Mouse (Mus musculus) embryonic facial prominence, embryonic 12.5 days (tissue): ENCODE results near the gene Unc79. TPM values are rescaled to one million over a fixed set of nuclear protein-coding genes. Genes with fewer than 3 reads are reported as not detected.

Experiments
- ATAC-seq: fragments of 200-750 bp; cut with Nextera tagmentation; 2 replicates; pipeline ENCODE4 v1.8.0; 2017; ENCODE audit not compliant: insufficient number of reproducible peaks, insufficient read depth, low FRiP score, low TSS enrichment
- H3K27ac ChIP-seq: fragments of 300-500 bp; sonication (generic); 2 replicates; pipeline ENCODE4 v1.5.1; 2016; ENCODE audit warnings: mild to moderate bottlenecking
- H3K27me3 ChIP-seq: fragments of 300-500 bp; sonication (generic); 2 replicates; pipeline ENCODE4 v1.6.1; 2016; ENCODE audit warnings: mild to moderate bottlenecking, moderate library complexity
- H3K36me3 ChIP-seq: fragments of 300-500 bp; sonication (generic); 2 replicates; pipeline ENCODE4 v1.6.1; 2016; ENCODE audit warnings: mild to moderate bottlenecking
- H3K4me1 ChIP-seq: fragments of 300-500 bp; sonication (generic); 2 replicates; pipeline ENCODE4 v1.6.1; 2016
- H3K4me2 ChIP-seq: fragments of 300-500 bp; sonication (generic); replicated peaks from 2 replicates; pipeline ENCODE4 v1.6.1; 2016; ENCODE audit warnings: mild to moderate bottlenecking, moderate library complexity
- H3K4me3 ChIP-seq: fragments of 300-500 bp; sonication (generic); 2 replicates; pipeline ENCODE4 v1.5.1; 2016; ENCODE audit warnings: mild to moderate bottlenecking
- H3K9ac ChIP-seq: fragments of 300-500 bp; sonication (generic); 2 replicates; pipeline ENCODE4 v1.6.1; 2016; ENCODE audit warnings: mild to moderate bottlenecking, moderate library complexity
- H3K9me3 ChIP-seq: fragments of 300-500 bp; sonication (generic); 2 replicates; pipeline ENCODE4 v1.6.1; 2016; ENCODE audit warnings: mild to moderate bottlenecking, moderate library complexity
- WGBS: fragments of 180-500 bp; shearing (Covaris S2); methylation state at CpG from one replicate; pipeline ENCODE4 v1.1.7; 2016; 5-methylcytosine and 5-hydroxymethylcytosine counted together
- polyA plus RNA-seq: library from polyadenylated mRNA; unstranded; fragments of >200 nt; fragmentation: Nextera tagmentation; extraction: Ambion mirVana; gene quantifications from 2 replicates; pipeline ENCODE4 v1.2.1, GENCODE M21; 2016

The Unc79 gene
- polyA plus RNA-seq, 1 experiment from 2014 or later, result 0.36 TPM

DNA sequence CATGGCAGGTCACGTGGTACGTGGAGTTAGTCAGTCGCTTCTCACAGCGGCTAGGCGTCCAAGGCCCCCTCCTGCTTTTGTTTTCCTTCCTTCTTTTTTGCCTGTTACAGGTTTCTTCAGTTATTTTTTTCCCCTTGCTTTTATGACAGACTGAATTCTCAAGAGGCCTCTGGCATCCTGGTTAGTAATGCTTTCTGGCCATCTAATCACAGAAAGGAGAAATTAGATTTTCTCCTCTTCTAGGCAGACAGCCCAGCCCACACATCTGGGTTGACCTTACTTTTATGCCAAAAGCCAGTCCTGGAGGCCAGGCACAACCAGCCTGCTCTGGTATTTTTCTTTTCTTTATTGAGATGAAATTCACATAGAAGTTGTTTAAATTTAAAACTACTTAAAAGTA is 94.1 kb downstream of the Unc79 start:
- H3K27ac ChIP-seq, result no peak overlapping the region
- H3K4me1 ChIP-seq, result no peaks in the 10 kb centered on the region
- 84% methylated on average over 5 of the region's 5 CpGs for WGBS
- ATAC-seq, result no peak
- no peak overlapping the region for H3K4me2 ChIP-seq
- H3K9me3 ChIP-seq, result no peaks in the 10 kb centered on the region
- no peaks in the 10 kb centered on the region for H3K36me3 ChIP-seq
- H3K27me3 ChIP-seq, result no peaks in the 10 kb centered on the region
- H3K4me3 ChIP-seq, result no peak overlapping the region
- H3K9ac ChIP-seq, result no peak overlapping the region

DNA sequence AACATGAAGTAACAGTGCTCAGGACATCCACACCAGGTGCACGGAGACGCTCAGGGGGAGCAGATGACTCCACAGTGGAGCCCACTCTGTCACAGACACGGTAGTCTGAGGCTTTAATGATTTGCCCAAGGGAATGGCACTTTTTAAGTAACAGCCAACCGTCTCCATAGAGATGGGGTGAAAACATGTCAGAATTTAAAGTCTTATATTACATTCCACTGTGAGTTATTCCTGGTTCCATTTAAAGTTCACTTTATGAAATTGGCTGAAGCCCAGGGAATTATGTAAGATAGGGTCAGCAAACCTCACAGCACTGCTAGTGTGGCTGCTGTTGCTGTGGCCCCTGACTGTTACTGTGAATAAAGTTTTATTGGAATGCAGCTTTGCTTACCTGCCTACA is 95.8 kb downstream of the Unc79 start:
- H3K27ac ChIP-seq, result no peak overlapping the region
- no peak for ATAC-seq
- 27% methylated on average over 4 of the region's 4 CpGs for WGBS
- no peak overlapping the region for H3K4me3 ChIP-seq
- H3K36me3 ChIP-seq, result no peaks in the 10 kb centered on the region
- H3K27me3 ChIP-seq, result no peaks in the 10 kb centered on the region
- no peaks in the 10 kb centered on the region for H3K4me1 ChIP-seq
- H3K9ac ChIP-seq, result no peak overlapping the region
- no peaks in the 10 kb centered on the region for H3K9me3 ChIP-seq
- no peak overlapping the region for H3K4me2 ChIP-seq

DNA sequence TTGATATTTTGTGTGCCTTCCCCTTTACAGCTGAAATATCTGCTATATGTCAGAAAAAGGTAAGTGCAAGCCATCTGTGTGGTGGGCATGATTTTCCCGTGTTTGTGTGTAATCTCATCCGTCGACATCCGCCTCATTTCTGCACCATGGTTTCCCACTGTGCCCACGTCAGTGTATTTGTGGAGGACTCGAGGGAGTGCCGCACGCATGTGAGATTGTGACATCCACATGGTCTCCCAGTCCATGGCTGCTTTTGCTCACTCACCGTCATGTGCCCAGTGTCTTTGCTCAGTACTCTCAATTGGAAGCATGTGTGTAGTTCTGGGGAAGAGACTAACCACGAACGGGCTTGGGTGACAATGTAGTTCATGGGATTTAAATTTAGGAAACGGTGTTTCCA is 101.2 kb downstream of the Unc79 start:
- WGBS, result 83% methylated on average over 12 of the region's 12 CpGs
- no peak overlapping the region for H3K9ac ChIP-seq
- H3K4me1 ChIP-seq, result no peaks in the 10 kb centered on the region
- no peaks in the 10 kb centered on the region for H3K27me3 ChIP-seq
- no peak overlapping the region for H3K4me3 ChIP-seq
- H3K27ac ChIP-seq, result no peak overlapping the region
- no peak for ATAC-seq
- no peaks in the 10 kb centered on the region for H3K9me3 ChIP-seq
- no peak overlapping the region for H3K4me2 ChIP-seq
- H3K36me3 ChIP-seq, result no peaks in the 10 kb centered on the region

DNA sequence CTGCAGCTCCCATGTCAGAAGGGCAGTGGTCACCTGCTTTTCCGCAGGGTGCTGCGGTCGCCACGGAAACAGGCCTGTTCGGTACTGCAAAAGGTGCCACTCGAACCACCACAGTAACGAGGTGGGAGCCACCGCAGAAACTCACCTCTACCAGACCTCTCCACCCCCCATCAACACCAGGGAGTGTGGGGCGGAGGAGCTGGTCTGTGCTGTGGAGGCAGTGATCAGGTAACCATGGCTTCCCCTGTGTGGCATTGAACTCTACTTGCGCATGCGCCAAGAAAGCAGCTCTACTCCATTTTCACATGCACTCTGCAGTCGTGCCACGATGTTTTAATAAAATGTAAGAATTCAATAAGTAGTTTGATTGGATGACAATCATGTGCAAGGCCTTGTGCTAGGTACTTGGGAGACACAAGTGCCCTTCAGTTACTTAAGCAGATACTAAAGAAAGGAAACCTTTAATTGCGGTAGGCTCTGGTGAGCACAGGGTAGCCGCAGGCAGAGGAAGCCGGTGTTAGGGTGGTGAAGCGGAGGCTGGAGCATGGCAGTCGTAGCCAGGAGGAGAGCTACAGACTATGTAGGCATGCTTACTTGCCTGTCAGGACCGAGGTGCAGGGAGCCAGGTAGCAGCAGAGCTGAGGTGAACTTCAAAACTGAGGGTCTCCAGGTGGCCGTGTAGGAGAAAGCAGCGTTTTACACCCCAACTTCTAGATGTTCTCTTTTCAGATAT is 110.8 kb downstream of the Unc79 start:
- Histone ChIP-seq H3K27ac (no peak overlapping the region), H3K4me2 (no peak overlapping the region), H3K9ac (no peak overlapping the region), H3K27me3 (no peaks in the 10 kb centered on the region), H3K4me1 (no peaks in the 10 kb centered on the region), H3K9me3 (no peaks in the 10 kb centered on the region), H3K4me3 (no peak overlapping the region), H3K36me3 (no peaks in the 10 kb centered on the region)
- WGBS, result 81% methylated on average over 21 of the region's 21 CpGs
- no peak for ATAC-seq

DNA sequence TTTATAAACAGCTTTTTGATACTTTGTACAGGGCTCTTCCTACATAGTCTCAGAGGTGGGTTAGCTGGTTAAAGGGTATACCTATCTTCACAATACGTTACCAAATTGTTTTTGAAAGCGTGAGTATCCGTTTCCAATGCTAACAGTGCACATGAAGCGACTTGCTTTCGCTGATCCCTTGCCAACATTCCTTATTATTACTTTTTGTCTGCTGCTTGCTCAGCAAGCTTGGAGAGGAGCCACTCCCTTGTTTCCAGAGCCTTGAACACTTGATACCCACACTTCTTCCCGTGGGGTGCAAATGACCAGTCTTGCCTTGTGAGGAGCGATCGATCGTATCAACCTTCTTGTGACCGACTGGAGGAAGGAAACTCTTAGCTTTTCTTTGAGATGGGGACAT is 112.1 kb downstream of the Unc79 start:
- Histone ChIP-seq H3K9ac (no peak overlapping the region), H3K4me2 (no peak overlapping the region), H3K9me3 (no peaks in the 10 kb centered on the region), H3K27me3 (no peaks in the 10 kb centered on the region), H3K36me3 (no peaks in the 10 kb centered on the region), H3K4me3 (no peak overlapping the region), H3K27ac (no peak overlapping the region), H3K4me1 (no peaks in the 10 kb centered on the region)
- WGBS, result 83% methylated on average over 10 of the region's 10 CpGs
- ATAC-seq, result no peak

DNA sequence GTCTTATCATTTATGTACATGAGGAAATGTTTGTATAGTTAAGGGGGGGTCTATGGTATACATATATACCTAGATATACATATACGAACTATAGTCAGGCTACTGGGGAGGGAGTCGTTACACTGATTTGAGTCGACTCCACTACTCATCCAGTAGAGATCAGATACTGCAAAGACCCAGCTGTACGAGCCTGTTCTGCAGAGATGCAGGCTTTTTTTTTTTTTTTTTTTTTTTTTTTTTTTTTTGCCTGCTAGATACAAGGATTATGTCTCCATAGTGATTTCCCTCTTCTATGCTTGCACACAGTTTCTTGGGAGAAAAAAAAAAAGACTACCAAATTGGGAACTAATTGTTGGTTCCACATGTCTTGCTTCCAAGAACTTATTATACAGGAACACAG is 113.5 kb downstream of the Unc79 start:
- no peak overlapping the region for H3K4me3 ChIP-seq
- H3K9ac ChIP-seq, result no peak overlapping the region
- no peak overlapping the region for H3K27ac ChIP-seq
- no peak overlapping the region for H3K4me2 ChIP-seq
- H3K9me3 ChIP-seq, result no peaks in the 10 kb centered on the region
- ATAC-seq, result no peak
- WGBS, result 67% methylated on average over 4 of the region's 4 CpGs
- H3K4me1 ChIP-seq, result no peaks in the 10 kb centered on the region
- H3K36me3 ChIP-seq, result no peaks in the 10 kb centered on the region
- no peaks in the 10 kb centered on the region for H3K27me3 ChIP-seq

DNA sequence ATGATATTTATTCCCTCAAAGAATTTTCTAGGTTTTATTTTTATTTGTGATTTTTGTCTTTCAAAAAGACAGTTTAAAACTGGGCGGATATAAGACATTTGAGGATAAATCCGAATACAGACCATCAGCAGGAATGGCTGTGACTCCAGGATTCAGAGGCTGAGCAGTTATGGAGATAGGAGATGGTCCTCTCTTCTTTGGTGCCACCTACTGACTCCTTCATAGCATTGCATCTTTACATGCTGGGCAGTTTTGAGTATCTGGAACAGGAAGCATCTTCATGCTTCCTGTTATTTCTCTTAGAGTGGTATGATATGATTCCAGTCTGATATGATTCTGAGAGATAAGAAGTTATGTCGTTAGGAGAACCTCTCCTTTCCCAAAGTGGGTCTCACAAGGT is 116.3 kb downstream of the Unc79 start:
- 15% methylated on average over 3 of the region's 3 CpGs for WGBS
- Histone ChIP-seq H3K4me1 (no peaks in the 10 kb centered on the region), H3K4me2 (no peak overlapping the region), H3K36me3 (no peaks in the 10 kb centered on the region), H3K27me3 (no peaks in the 10 kb centered on the region), H3K4me3 (no peak overlapping the region), H3K27ac (no peak overlapping the region), H3K9me3 (no peaks in the 10 kb centered on the region), H3K9ac (no peak overlapping the region)
- no peak for ATAC-seq

DNA sequence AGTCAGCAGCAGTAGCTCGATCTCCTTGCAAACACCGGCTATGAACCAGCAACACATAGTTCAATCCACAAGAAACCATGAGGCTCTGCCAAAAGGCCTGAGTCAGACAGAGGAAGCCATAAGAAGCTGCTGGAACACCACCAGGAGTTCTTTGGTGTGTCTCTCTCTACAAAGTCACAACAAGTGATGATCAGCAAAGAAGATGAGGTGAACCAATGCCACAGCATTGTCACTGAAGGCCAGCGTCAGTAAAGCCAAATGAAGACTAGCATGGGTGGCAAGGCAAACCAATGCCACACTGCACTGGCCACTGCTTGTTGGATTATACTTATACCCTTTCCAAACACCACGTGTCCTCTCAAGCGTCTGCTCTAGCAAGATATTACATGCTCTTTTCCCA is 119.5 kb downstream of the Unc79 start:
- H3K4me1 ChIP-seq, result no peaks in the 10 kb centered on the region
- no peak overlapping the region for H3K27ac ChIP-seq
- no peak overlapping the region for H3K9ac ChIP-seq
- 90% methylated on average over 5 of the region's 5 CpGs for WGBS
- H3K9me3 ChIP-seq, result no peaks in the 10 kb centered on the region
- ATAC-seq, result no peak
- H3K4me3 ChIP-seq, result no peak overlapping the region
- H3K4me2 ChIP-seq, result no peak overlapping the region
- no peaks in the 10 kb centered on the region for H3K27me3 ChIP-seq
- no peaks in the 10 kb centered on the region for H3K36me3 ChIP-seq

DNA sequence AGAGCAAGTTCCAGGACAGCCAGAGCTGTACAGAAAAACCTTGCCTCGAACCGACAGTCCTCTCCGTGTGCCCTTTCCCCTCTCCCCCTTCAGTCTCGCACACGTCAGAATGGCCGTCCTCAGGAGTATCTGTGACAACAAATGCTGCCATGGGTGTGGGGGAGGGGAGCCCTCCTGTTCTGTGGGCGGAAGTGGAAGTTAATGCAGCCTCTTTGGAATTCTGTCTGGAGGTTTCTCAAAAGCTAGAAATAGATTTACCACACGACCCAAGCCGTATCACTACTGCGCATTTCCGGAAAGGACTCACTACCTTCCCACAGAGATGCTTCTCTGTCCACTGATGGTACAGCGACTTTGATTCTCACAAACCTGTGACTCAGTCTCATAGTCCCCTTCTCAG is 120.9 kb downstream of the Unc79 start:
- H3K4me1 ChIP-seq, result no peaks in the 10 kb centered on the region
- WGBS, result 58% methylated on average over 12 of the region's 12 CpGs
- no peak for ATAC-seq
- no peaks in the 10 kb centered on the region for H3K36me3 ChIP-seq
- H3K4me2 ChIP-seq, result no peak overlapping the region
- no peak overlapping the region for H3K9ac ChIP-seq
- no peaks in the 10 kb centered on the region for H3K27me3 ChIP-seq
- H3K27ac ChIP-seq, result no peak overlapping the region
- H3K9me3 ChIP-seq, result no peaks in the 10 kb centered on the region
- H3K4me3 ChIP-seq, result no peak overlapping the region

DNA sequence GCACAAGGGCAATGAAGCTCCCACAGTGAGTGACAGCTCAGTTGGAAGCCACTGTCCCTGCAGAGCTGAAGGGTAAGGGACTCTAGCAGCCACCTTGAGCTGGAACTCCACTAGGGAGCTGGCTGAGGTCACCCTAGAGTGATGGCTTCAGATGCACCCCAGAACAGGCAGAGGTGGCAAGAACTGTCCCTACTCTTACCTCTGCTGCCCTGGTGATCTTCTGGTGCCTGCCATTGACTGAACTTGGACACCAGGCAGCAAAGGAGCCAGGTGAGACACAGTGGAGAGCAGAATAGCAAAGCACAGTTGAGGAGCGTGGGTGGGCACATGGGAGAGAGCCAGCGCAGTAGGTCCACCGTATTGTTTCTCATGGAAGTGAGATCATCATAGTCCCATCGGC is 125.3 kb downstream of the Unc79 start:
- no peak for ATAC-seq
- H3K9me3 ChIP-seq, result no peaks in the 10 kb centered on the region
- no peak overlapping the region for H3K4me2 ChIP-seq
- no peaks in the 10 kb centered on the region for H3K36me3 ChIP-seq
- H3K27ac ChIP-seq, result no peak overlapping the region
- H3K9ac ChIP-seq, result no peak overlapping the region
- 94% methylated on average over 4 of the region's 4 CpGs for WGBS
- H3K4me1 ChIP-seq, result no peaks in the 10 kb centered on the region
- no peak overlapping the region for H3K4me3 ChIP-seq
- no peaks in the 10 kb centered on the region for H3K27me3 ChIP-seq

DNA sequence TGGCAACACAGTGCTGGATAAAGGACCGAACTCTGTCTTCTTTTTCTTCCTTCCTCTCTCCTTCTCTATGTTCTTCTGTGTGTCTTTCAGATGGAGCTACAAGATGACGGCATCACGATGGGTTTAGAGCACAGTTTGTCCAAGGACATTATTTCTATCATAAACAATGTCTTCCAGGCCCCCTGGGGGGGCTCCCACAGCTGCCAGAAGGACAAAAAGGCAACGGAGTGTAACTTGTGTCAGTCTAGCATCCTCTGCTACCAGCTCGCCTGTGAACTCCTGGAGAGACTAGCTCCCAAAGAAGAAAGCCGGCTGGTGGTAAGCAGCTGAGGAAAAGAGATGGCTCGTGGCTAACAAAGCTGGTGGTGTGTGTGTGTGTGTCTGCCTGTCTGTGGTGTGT is 130.1 kb downstream of the Unc79 start:
- H3K27me3 ChIP-seq, result no peaks in the 10 kb centered on the region
- H3K36me3 ChIP-seq, result no peaks in the 10 kb centered on the region
- H3K4me2 ChIP-seq, result no peak overlapping the region
- H3K27ac ChIP-seq, result no peak overlapping the region
- no peaks in the 10 kb centered on the region for H3K4me1 ChIP-seq
- H3K9me3 ChIP-seq, result no peaks in the 10 kb centered on the region
- no peak for ATAC-seq
- 60% methylated on average over 7 of the region's 7 CpGs for WGBS
- H3K9ac ChIP-seq, result no peak overlapping the region
- no peak overlapping the region for H3K4me3 ChIP-seq

DNA sequence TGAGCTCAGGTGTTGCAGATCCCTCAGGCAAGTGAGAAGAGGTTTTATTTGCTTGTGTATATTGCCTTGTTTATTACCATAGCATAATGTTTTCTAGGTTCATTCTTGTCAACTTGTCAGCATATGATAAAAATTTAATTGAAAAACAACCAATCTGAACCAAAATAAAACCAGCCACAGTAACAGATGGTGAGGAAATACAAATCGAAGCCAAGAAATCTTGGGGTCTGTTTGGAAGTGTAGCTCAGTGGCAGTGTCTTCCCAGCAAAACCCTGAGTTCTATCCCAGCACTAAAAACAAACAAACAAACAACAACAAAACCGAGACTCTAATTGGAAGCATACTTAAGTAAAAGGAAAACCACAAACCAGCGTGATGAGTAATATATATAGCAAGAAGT is 131.4 kb downstream of the Unc79 start:
- H3K27ac ChIP-seq, result no peak overlapping the region
- no peaks in the 10 kb centered on the region for H3K4me1 ChIP-seq
- 67% methylated on average over 3 of the region's 3 CpGs for WGBS
- no peak overlapping the region for H3K4me2 ChIP-seq
- no peak overlapping the region for H3K4me3 ChIP-seq
- H3K9me3 ChIP-seq, result no peaks in the 10 kb centered on the region
- no peaks in the 10 kb centered on the region for H3K36me3 ChIP-seq
- H3K27me3 ChIP-seq, result no peaks in the 10 kb centered on the region
- no peak for ATAC-seq
- no peak overlapping the region for H3K9ac ChIP-seq

DNA sequence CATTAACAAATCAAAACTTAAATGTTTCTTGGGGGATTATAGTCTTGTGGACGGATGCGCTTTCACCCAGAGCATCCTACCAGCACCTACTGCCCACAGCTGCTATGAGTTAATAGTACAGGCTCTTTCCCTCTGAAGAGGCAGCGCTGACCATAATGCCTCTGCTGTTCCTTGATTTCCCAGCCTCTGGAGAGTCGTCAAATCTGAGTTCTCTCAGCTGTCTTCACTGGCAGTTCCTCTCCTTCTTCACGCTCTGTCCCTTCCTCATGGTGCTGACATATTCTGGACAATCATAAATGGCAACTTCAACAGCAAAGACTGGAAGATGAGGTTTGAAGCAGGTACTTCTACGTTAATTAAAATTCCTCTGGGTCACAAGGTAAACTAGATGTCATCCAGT is 143.2 kb downstream of the Unc79 start:
- Histone ChIP-seq H3K9me3 (no peaks in the 10 kb centered on the region), H3K27ac (no peak overlapping the region), H3K4me1 (no peaks in the 10 kb centered on the region), H3K36me3 (no peaks in the 10 kb centered on the region), H3K4me3 (no peak overlapping the region), H3K27me3 (no peaks in the 10 kb centered on the region), H3K4me2 (no peak overlapping the region), H3K9ac (no peak overlapping the region)
- ATAC-seq, result no peak
- WGBS, result 72% methylated on average over 6 of the region's 6 CpGs
